Mouse (Mus musculus): ENCODE measurements at regions not wholly inside any gene's neighbourhood (a gene's known extent, or its start where the extent isn't known, plus 50 kb on each side); places are given as distances from the start of the nearest gene placed in this dataset.

DNA sequence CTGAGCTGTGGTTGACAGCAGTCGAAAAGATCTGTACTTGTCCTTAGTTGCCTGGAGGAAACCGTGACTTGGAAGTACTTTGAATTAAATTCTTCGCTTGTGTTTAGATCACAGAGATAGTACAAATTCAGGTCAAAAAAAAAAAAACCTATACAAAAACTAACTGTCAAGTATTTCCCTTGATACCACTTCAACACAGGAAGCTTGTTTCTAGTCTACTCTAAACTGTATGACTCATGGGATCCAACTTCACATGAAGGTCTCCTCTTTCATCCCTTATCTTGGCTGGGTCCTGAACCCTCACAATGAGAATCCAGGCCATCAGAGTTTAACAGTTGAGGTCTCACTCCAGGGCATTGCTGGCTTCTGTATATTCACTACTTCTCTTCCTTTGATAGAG is 54.8 kb downstream of the Tmem30b start:
- in situ Hi-C loops (cut with MboI, MseI), result no loop called here

DNA sequence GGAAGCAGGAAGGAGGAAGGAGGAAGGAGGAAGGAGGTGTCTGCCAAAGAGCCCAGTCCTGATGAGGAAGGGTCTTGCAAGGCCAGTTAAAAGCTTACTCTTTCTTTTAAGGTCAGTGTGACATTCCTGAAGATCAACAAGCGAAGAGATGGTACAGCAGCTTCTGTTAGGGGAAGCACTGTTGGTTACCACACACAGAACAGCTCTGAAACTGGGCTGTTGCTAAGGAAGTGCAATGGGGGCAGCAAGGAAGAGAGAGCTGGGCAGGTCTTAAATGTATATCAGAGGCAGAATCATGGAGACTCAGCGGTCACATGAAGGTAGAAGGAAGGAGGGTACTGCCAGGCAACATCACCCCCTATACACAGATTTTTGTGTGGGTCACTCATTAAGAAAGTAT is 63.3 kb downstream of the Tmem30b start:
- in situ Hi-C loops (cut with MboI, MseI), result no loop called here

DNA sequence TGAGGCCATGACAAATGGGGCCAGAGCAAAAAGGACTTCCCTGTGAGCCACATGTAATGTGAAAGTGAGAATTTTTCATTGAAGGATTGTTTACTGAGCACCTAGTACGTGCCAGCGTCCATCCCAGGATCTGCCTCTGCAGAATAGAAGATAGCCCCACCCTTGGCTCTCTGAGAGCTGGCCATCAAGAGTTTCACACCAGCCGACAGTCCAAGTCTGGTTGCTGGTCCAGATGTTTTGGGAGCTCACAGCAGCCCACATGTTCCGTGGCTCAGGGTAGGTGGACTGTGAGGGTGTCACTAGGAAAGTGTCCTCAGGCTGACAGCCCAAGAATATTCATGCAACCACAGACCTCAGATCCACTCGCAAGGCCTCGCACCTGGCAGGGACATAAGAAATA is 63.9 kb downstream of the Tmem30b start:
- in situ Hi-C loops (cut with MboI, MseI), result no loop called here

DNA sequence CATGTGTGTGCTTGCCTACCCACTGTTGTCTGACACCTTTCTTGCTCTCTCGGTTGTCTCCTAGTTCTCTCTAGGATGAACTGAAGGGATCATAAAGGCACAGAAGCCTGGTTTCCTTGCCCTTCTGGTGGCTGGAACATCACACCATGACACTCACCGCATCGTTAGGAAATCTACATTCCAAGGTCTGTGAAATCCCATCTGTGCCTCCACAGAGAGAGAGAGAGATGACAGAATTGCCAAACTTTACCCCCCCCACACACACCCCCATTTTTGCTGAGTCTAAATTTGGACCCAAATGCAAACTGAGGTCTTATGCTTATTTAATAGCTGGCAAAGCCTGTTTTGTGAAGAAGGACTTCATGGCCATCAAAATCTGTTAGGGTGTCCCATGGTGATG is 64.5 kb downstream of the Tmem30b start:
- in situ Hi-C loops (cut with MboI, MseI), result no loop called here

DNA sequence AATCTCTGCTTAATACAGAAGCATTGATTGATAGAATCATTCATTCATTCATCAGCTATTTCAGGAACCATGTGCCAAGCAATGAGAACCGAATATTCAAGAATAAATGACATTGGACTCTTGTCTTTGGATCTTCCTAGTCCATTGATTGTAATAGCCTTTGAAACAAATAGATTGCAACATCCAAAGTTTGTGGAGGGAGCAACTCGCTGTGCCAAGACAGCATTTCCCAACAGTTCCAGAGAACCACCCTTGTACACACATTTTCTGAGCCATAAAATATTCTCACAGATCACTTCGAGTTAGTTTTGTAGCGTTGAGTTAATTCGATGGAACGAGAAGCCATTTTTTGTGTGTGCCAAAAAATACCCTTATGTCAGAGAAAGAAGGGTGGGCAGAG is 65.0 kb downstream of the Tmem30b start:
- in situ Hi-C loops (cut with MboI, MseI), result no loop called here

DNA sequence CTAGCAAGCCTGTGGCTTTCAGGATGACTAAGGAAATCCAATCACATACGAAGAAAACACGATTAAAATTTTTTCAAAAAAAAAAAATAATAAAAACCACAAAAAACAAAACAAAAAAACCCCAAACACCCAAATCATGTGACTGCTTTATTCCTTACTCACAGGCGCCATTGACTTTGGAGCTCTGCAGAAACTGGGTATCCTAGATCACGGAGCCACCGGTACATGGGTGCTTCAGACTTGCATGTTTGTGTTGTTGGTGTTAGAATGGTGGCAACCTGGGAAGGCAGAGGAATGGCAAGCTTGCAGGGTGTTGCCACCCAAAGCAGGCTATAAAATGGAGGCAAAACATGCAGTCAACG is 65.6 kb downstream of the Tmem30b start:
- in situ Hi-C loops (cut with MboI, MseI), result no loop called here

DNA sequence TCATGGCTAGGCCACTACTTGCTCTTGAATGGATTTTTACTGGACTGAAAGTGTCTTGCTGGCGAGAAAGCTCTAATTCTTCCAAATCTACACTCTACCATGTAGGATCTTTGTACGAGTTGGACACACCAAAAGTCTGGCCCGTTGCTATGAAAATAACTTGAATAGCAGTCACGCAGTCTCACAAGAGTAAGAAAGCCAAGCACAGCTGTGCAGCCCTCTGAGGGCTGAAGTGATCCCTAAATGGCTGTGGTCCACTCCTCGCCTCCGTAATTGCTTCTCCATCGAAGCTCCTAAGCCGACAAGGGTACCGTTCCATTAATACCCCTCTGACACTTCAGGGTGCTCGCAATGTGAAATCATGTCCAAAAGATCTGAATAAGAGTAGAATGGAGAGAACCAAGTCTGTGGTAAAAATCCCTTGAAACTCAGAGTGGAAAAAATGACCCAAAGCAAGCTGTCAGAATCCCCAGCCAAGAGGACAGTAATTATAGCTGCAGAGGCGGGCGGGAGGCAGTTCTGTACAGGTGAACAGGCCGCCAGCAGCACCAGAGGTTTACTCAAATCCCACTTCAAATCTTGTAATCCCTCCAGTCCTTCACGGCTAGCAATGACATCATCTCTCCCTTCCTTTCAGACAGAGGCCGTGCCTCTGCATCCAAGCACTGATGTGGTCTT is 66.1 kb downstream of the Tmem30b start:
- in situ Hi-C loops (cut with MboI, MseI), result no loop called here

DNA sequence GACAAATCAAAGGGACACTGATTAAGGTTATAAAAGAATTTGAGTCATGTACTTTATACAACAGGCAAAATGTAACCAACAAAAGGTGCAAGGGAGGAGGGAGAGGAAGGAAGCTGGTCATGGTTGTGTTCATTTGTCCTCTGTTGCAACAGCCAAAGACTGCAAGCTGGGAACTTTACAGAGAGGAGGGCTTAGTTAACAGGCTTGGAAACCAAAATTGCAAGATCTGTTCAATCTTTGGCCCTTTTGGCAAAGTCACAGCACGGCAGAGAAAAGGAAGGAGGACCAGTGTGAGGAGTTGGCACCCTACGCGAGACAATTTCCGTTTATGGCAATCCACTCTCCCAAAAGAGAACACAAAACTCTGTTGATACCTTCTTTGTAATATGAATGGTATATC is 67.6 kb downstream of the Tmem30b start:
- in situ Hi-C loops (cut with MboI, MseI), result no loop called here

DNA sequence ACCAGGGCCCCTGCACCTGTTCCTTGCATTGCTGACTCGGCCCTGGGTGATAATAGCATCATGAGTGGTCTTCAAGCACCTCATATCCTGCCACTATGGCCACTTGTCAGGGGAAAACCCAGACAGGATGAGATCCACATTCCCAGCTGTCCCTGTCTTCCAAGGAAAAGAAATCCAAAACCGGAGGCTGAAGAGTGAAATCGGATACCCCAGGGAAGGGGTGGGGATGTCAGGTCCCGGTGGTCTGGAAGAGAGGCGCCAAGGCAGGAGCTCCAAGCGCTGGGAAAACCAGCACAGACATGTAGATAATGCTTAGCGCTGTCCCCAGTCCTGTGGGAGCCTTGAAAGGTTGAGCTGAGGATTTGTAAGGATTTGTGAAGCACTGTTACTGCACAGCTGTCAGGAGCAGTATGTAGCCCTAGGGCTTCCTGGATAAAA is 69.8 kb downstream of the Tmem30b start:
- in situ Hi-C loops (cut with MboI, MseI), result no loop called here

DNA sequence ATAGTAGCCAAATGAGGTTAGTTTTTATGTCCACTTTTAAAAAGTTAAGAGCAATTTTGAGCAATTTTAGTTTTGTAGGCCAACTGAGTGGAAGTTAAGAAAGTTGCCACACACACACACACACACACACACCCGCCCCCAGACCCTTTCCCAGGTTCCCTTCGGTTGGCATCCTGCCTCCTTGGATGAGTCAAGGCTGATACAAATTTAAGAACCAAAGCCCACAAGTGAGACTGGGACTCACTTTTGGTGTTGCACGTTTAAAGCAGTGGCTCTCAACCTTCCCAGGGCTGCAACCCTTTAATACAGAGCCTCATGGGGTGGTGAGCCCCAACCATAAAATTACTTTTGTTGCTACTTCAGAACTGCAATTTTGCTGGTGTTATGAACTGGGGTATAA is 70.4 kb downstream of the Tmem30b start:
- in situ Hi-C loops (cut with MboI, MseI), result no loop called here

DNA sequence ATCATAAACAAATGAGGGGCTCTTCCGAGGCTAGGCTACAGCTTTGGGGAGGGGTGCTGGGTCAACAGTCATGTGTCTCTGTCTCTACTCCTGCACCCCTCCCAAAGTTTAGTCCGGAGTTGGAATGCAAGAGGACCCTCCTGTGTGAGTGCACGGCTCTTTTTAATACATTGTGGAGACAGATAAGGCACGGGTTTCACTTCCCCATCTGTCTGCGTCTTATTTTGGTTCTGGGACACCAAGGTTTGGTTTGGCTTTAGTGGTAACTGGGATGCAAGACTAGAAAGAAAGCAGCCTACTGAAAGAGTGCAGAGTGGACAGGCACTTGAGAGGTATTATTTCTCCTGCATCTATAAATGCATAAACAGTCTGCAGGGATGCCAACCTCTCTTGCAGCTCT is 71.2 kb downstream of the Tmem30b start:
- in situ Hi-C loops (cut with MboI, MseI), result no loop called here

DNA sequence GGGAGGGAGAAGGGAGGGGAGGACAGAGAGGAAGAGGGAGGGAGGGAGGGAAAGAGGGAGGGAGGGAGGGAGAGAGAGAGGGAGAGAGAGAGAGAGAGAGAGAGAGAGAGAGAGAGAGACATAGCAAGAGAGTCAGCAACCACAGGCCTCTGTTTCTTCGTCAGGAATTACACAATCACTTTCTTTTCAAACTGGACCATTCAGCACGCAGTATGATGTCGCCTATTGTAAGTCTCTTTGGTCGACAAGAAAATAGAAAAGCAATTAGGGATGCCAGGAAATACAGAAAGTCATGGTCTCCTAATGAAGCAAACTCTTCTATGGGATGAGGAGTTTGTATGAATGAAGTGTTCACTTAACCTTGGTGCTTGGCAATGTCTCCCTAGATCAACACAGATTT is 73.1 kb downstream of the Tmem30b start:
- in situ Hi-C loops (cut with MboI, MseI), result no loop called here

DNA sequence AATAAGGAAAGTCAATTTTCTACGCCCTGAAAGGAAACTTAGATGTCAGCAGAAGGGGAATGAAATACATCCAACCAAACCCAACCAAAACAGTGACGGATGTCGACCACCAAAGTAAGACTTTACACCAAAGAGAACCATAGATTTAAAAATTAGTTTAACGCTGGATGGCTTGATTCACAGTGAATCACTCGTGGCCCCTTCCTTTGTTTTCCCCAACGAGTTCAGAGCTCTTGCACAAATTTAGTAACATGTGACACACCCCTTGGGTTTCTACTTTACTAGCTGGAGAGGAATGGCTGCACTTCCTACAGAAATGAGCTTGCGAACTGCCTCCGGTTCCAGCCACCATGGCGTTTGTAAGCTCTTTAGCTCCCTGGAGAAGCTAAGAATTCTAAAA is 74.2 kb downstream of the Tmem30b start:
- in situ Hi-C loops (cut with MboI, MseI), result no loop called here

DNA sequence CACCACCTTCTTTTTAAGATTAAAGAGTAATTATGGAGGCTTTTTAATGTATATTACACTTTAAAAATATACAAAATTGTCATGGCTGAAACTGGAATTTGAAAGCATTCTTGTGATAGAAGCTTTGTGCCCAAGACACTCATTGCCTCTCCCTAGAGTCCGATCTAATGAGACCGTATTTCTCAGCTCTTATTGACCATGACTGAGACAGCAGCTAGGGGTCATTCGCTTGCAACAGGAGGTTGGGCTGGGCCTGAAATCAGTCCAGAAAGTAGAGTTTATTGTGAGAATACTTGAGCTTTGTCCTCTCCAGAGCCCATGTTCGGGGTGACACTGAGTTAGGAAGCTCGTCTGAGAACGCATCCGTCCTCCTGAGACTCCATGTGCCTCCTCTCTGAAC is 79.7 kb downstream of the Tmem30b start:
- in situ Hi-C loops (cut with MboI, MseI), result no loop called here

DNA sequence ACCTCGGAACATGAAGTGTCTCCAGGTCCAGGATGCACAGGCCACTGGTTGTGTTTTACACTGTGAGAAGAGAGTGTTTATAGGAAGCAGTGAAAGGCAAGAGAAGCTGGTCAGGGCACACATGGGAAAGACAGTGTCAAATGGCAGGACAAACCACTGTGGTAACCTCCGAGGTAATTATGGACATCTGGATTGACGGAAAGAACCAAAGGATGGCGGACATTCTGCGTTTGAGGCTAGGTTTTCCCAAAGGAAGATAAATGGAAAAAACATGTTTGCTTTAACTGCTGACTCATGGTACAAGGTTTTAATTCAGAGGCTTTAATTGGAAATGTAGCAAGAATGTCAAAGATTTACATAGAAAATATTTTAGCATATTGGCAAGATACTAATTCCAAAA is 80.2 kb downstream of the Tmem30b start:
- in situ Hi-C loops (cut with MboI, MseI), result no loop called here

DNA sequence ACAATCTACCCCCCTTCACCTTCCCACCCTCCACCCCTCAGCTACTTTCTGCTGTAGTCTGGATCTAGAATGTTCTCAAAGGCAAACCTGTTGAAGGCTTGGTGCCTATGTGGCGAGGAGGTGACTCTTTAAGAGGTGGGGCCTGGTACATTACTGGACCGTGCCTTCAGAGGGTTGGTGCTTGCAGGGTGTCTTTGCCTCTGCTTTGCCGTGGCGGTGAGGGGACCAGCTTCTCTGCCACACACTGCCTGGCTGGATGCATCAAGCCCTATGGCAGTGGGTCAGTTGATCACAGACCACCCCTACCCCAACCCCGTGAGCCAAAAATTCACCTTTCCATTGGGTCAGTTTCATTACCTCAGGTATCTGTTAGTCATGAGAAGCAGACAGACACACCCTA is 81.9 kb downstream of the Tmem30b start:
- in situ Hi-C loops (cut with MboI, MseI), result no loop called here

DNA sequence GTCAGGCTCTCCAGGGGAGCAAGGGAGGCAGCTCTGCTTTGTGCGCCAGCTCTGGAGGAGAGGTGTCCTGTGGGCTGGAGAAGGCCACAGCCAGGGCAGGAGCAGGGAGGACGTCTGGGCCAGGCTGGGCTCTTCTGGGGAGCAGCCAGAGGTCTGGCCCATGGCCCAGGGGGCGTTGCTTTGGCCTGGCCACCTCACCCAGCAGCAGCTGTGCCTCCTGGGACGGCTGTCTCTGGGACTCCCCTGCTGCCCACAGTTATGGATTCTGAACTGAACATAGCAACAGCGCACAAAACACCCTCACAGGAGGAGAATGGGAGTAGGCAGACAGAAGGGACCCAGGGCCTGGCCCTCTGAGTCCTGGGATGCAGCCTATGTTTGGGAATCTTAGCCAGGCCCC is 84.1 kb downstream of the Tmem30b start:
- in situ Hi-C loops (cut with MboI, MseI), result no loop called here

DNA sequence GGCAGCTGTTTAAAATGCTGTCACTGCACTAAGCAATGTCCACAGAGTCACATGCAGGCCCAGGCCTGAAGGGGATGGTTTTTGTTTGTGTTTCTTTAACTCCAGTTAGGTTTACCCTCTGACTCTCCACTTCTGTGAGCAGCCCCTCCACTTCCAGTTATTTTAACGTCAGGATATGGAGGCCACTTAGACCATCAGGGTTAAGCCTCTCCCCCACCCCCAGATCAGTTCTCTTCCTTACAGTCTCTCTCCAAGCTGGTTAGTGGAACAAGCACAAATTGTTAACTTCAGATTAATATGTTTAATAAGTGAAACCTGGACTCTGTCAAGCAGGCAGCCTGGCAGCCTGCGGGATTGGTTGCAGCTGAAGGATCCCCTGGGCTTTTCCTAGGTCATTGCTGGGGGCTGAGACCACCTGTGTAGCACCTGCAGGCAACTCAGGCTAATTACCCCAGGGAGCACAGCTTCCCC is 85.9 kb downstream of the Tmem30b start:
- in situ Hi-C loops (cut with MboI, MseI), result no loop called here

DNA sequence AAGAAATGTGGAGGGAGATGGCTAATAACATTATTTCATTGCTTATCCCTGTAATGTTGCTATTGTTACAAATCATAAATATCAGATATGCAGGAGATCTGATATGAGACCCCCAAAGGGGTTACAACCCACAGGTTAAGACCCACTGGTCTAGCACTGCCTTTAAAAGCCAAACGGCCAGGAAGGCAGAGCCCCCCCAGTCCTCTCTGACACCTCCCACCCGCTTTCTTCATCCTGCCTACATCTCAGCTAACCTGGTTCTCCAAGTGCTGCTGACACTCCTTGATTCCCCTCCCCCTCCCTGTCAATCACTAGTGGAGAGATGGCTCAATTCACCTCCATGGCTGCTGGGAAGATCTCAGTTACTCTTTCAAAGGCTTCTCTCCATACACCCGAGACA is 94.9 kb downstream of the Tmem30b start:
- in situ Hi-C loops (cut with MboI, MseI), result loop anchor here (5.0 kb wide), 2 partner anchors 66 to 429 kb away; no protein-coding TSS in a partner anchor

DNA sequence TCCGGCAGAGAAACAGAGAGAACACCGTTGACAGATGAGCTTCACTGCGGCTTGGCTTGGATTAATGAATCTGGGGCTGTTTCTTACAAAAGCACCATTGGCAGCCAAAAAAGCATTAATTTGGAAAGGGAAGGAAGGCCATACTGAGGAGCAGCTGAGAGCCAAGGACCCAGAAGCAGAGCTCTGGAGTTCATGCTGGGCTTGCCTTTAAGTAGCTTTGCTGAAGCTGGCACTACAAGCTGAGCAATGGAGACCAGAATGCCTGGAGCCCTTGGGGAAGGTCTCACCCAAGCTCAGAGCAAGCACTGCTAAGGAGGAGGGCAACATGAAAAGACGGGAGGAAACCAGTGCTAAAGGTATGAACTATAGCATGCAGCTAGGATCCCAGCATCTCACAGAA is 95.7 kb downstream of the Tmem30b start:
- in situ Hi-C loops (cut with MboI, MseI), result loop anchor here (5.0 kb wide), 2 partner anchors 67 to 428 kb away; no protein-coding TSS in a partner anchor

DNA sequence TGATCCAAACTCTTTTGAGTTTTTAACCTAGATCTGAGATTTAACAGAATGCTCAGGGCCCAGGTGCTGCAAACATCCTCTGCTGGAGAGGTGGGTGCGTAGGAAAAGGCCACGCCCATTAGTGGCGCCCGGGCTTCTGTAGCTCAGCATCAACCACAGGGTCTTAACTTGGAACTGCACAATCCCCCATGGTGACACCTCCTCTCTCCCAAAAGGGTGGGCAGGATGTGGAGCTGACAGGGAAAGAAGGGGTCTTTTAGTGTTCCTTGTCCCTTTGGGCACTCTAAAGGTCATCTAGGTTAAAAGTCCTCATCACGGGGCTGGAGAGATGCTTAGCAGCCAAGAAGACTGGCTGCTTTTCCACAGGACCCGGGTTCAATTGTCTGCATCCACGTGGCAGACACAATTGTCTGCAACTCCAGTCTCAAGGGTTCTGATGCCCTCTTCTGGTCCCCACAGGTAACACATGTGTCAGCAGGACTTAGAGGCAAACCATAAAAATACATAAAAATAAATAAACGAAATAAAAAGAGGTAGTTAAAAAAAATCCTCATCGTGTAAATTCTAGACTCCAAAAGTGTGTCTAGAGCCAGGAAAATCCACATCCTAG is 96.2 kb downstream of the Tmem30b start:
- in situ Hi-C loops (cut with MboI, MseI), result loop anchor here (5.0 kb wide), 2 partner anchors 67 to 428 kb away; no protein-coding TSS in a partner anchor

DNA sequence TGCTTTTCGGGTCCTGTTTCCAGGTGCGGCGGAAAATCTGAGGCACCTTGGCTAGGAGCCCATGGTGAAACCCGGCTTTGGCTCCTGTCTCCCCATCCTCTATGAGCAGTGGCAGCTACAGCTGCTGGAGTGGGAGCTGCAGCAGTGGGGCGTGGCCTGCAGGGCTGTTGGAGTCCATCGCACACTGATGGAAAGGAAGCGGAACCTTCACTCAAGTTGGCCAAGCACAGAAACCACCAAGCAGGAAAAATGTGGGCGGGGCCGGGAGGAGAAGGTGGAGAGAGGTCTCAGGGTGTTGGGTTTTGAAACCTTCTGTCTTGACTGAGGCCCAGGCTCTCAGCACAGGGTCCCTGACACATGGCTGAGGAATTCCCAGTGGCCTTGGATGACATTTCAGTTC is 97.1 kb downstream of the Tmem30b start:
- in situ Hi-C loops (cut with MboI, MseI), result no loop called here

DNA sequence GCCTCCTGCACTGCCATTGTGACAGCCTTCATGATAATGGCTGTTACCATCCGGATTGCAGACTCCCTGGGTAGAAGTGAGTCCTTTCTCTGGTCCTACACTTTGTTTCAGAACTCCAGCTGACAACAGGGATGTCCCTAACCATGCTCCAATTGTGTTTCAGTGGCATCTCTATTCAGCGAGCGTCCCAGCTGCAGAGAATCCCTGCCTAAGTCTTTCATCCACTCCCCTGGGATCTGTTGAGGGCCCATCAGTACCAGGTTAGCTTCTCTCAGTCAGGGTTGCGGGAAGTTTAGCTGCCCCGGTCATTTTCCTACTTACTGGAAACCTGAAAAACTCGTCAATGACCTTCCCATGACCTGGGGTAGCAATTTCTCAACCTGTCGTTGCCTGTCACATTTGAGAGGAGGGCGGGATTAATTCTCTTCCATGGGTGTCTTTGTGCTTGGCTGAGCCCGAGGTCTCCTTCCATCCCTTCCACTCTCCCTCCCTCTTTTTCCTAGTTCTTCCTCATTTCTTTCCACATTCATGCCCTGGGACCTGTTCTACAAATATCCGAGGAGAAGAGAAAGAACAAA is 97.7 kb downstream of the Tmem30b start:
- in situ Hi-C loops (cut with MboI, MseI), result no loop called here

Measured in T-helper 1 cell (primary cell).